In the genomic region with DNA sequence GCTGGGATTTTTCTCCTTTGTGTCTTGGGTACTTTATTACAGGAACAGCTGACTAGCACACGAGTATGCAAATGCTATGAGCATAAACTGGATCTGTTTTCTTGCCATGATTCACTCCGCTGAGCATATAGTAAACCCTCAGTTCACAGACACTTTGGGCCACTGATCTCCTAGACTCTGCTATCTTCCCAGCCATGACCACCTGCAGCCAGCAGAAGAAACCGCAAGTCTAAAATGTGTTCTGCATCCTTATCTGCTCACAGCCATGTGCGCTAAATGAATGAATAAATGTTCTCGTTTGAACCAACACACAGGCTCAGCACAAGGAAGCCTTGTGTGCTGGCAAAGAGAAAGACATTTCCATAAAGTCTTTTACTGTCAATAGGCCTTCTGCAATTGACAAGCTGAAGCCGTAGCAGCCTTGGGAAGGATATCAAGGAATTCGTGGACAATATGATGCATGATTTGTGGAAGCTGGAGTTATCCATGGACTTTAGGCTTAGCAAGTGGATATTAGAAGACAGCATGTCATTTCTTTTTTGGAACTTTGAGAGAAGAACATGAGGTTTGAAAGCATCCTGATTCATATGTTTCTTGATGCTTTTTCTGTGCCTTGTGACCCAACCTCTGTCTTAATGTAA, we compare ENCODE assay signal across 12 mouse cellular contexts.
DNase-seq lines count a peak whose midpoint lies in the region; ATAC-seq and TF ChIP-seq lines count a peak whose summit lies in the region.
"Had no signal": no experiment of that assay in that cellular context is flagged by ENCODE, and none has a peak within 500 bp of the region (broad histone marks: within the 10 kb centered on the region; RNA-seq: fewer than 3 reads in every experiment).

No protein-coding gene starts in this region.

- peak overlapping the region; percentile 25; the same call in 1 of the 2 replicates for H3K27ac ChIP-seq in heart, postnatal 0 days (ENCODE audit: low read depth)
- no peak overlapping the region for H3K27ac ChIP-seq in midbrain, embryonic 16.5 days (ENCODE audit: low read length)
- no peak overlapping the region for H3K27ac ChIP-seq in midbrain, embryonic 14.5 days (replicated peaks; ENCODE audit: low read depth, low read length)
- H3K27ac ChIP-seq in forebrain, postnatal 0 days (ENCODE audit: low read depth, low read length), result peak overlapping the region; percentile 40; the same call in 1 of the 2 replicates
- H3K27ac ChIP-seq in midbrain, postnatal 0 days (ENCODE audit: low read depth, low read length), result no peak overlapping the region
- H3K27ac ChIP-seq: stomach, embryonic 15.5 days had no signal

- H3K4me3 ChIP-seq in heart, postnatal 0 days (ENCODE audit: low read depth, low read length), result no peak overlapping the region
- no peak overlapping the region for H3K4me3 ChIP-seq in midbrain, embryonic 16.5 days (ENCODE audit: low read depth, low read length)
- no peak overlapping the region for H3K4me3 ChIP-seq in midbrain, embryonic 14.5 days (replicated peaks; ENCODE audit: low read depth, low read length)
- H3K4me3 ChIP-seq in forebrain, postnatal 0 days (ENCODE audit: low read depth, low read length), result no peak overlapping the region
- no peak overlapping the region for H3K4me3 ChIP-seq in midbrain, postnatal 0 days (ENCODE audit: low read depth, low read length)
- H3K4me3 ChIP-seq: stomach, embryonic 15.5 days had no signal

- TF ChIP-seq CTCF in heart, postnatal 0 days (IDR thresholded peaks at IDR 0.05; ENCODE audit: low read depth), result no peak
- no peak for TF ChIP-seq CTCF in forebrain, postnatal 0 days (IDR thresholded peaks at IDR 0.05; ENCODE audit: low read depth)
- TF ChIP-seq CTCF in midbrain, postnatal 0 days (IDR thresholded peaks at IDR 0.05), result no peak

- H3K9me3 ChIP-seq in heart, postnatal 0 days (replicated peaks; ENCODE audit: control insufficient read depth, low read length), result no peaks in the 10 kb centered on the region
- no peaks in the 10 kb centered on the region for H3K9me3 ChIP-seq in midbrain, embryonic 16.5 days (replicated peaks; ENCODE audit: control insufficient read depth, low read length, poor library complexity, severe bottlenecking)
- H3K9me3 ChIP-seq in midbrain, embryonic 14.5 days (ENCODE audit: control insufficient read depth, low read length), result no peaks in the 10 kb centered on the region
- H3K9me3 ChIP-seq in forebrain, postnatal 0 days (ENCODE audit: low read length), result no peaks in the 10 kb centered on the region
- H3K9me3 ChIP-seq in midbrain, postnatal 0 days (ENCODE audit: low read length), result no peaks in the 10 kb centered on the region
- H3K9me3 ChIP-seq: stomach, embryonic 15.5 days had no signal

- peak; percentile 23 for DNase-seq in heart, postnatal 0 days (ENCODE audit: low spot score)
- DNase-seq in heart, postnatal 4 days, result no peak
- DNase-seq in midbrain, embryonic 14.5 days, result no peak
- peak; percentile 53 for DNase-seq in forebrain, postnatal 0 days
- peak; percentile 34 for DNase-seq in midbrain, postnatal 0 days (ENCODE audit: low spot score)
- no peak for DNase-seq in adrenal gland, postnatal 4 days (ENCODE audit: low spot score in 2 of 2)
- DNase-seq: adrenal gland, adult 2 months; thymus, postnatal 25 days had no signal

- no peaks in the 10 kb centered on the region for H3K36me3 ChIP-seq in heart, postnatal 0 days (replicated peaks; ENCODE audit: control insufficient read depth, insufficient read depth, low read length)
- H3K36me3 ChIP-seq in midbrain, embryonic 16.5 days (ENCODE audit: control insufficient read depth, insufficient read depth, low read length), result no peaks in the 10 kb centered on the region
- no peaks in the 10 kb centered on the region for H3K36me3 ChIP-seq in midbrain, embryonic 14.5 days (ENCODE audit: control insufficient read depth, insufficient read depth, low read length)
- no peaks in the 10 kb centered on the region for H3K36me3 ChIP-seq in forebrain, postnatal 0 days (ENCODE audit: insufficient read depth)
- H3K36me3 ChIP-seq in midbrain, postnatal 0 days (ENCODE audit: insufficient read depth, low read length), result no peaks in the 10 kb centered on the region
- H3K36me3 ChIP-seq: stomach, embryonic 15.5 days had no signal

- H3K9ac ChIP-seq in heart, postnatal 0 days (replicated peaks; ENCODE audit: low read depth, low read length), result no peak overlapping the region
- no peak overlapping the region for H3K9ac ChIP-seq in midbrain, embryonic 16.5 days (ENCODE audit: low read depth, low read length)
- H3K9ac ChIP-seq in midbrain, embryonic 14.5 days (replicated peaks; ENCODE audit: low read length), result no peak overlapping the region
- H3K9ac ChIP-seq in forebrain, postnatal 0 days, result no peak overlapping the region
- H3K9ac ChIP-seq in midbrain, postnatal 0 days (replicated peaks; ENCODE audit: low read length, poor library complexity, severe bottlenecking), result no peak overlapping the region
- H3K9ac ChIP-seq: stomach, embryonic 15.5 days had no signal

- H3K4me2 ChIP-seq in heart, postnatal 0 days (ENCODE audit: low read depth, low read length), result no peak overlapping the region
- H3K4me2 ChIP-seq in midbrain, embryonic 16.5 days (ENCODE audit: low read length), result no peak overlapping the region
- no peak overlapping the region for H3K4me2 ChIP-seq in midbrain, embryonic 14.5 days (ENCODE audit: low read length)
- H3K4me2 ChIP-seq in forebrain, postnatal 0 days (ENCODE audit: low read depth), result no peak overlapping the region
- H3K4me2 ChIP-seq in midbrain, postnatal 0 days (ENCODE audit: low read depth, low read length, poor library complexity, severe bottlenecking), result no peak overlapping the region
- H3K4me2 ChIP-seq: stomach, embryonic 15.5 days had no signal

- WGBS in heart, postnatal 0 days, result 68% methylated on average over 7 of the region's 7 CpGs
- WGBS in midbrain, embryonic 16.5 days, result 62% methylated on average over 7 of the region's 7 CpGs
- WGBS in midbrain, embryonic 14.5 days, result 69% methylated on average over 7 of the region's 7 CpGs
- 34% methylated on average over 7 of the region's 7 CpGs for WGBS in forebrain, postnatal 0 days
- WGBS in midbrain, postnatal 0 days, result 61% methylated on average over 7 of the region's 7 CpGs

- H3K4me1 ChIP-seq in heart, postnatal 0 days (ENCODE audit: control insufficient read depth, insufficient read depth), result peaks cover 7% of the 10 kb centered on the region; the same call in 1 of the 2 replicates
- peaks cover 13% of the 10 kb centered on the region for H3K4me1 ChIP-seq in midbrain, embryonic 16.5 days (ENCODE audit: control insufficient read depth, insufficient read depth, low read length)
- peaks cover 18% of the 10 kb centered on the region for H3K4me1 ChIP-seq in midbrain, embryonic 14.5 days (ENCODE audit: control insufficient read depth, insufficient read depth, low read length)
- H3K4me1 ChIP-seq in forebrain, postnatal 0 days (ENCODE audit: insufficient read depth), result peaks cover 5% of the 10 kb centered on the region
- H3K4me1 ChIP-seq in midbrain, postnatal 0 days (ENCODE audit: insufficient read depth, low read length), result peaks cover 4% of the 10 kb centered on the region; the same call in 1 of the 2 replicates
- H3K4me1 ChIP-seq: stomach, embryonic 15.5 days had no signal

- no peak for TF ChIP-seq EP300 in heart, postnatal 0 days (IDR thresholded peaks at IDR 0.05; ENCODE audit: low read depth)

- ATAC-seq in heart, postnatal 0 days (ENCODE audit: insufficient read depth, low read depth), result no peak
- peak; percentile 41; the same call in 1 of the 2 replicates for ATAC-seq in midbrain, embryonic 16.5 days
- ATAC-seq in midbrain, embryonic 14.5 days (ENCODE audit: low FRiP score, low TSS enrichment), result no peak
- peak; percentile 78 for ATAC-seq in forebrain, postnatal 0 days
- ATAC-seq in midbrain, postnatal 0 days (ENCODE audit: low FRiP score), result peak; percentile 56
- no peak for ATAC-seq in inflammation-experienced regulatory T-cells, adult 6 months
- ATAC-seq: Patski had no signal

- no peaks in the 10 kb centered on the region for H3K27me3 ChIP-seq in heart, postnatal 0 days (ENCODE audit: control insufficient read depth, insufficient read depth, low read length)
- H3K27me3 ChIP-seq in midbrain, embryonic 16.5 days (ENCODE audit: control insufficient read depth, insufficient read depth, low read depth, low read length), result no peaks in the 10 kb centered on the region
- H3K27me3 ChIP-seq in midbrain, embryonic 14.5 days (ENCODE audit: control insufficient read depth, insufficient read depth, low read length), result no peaks in the 10 kb centered on the region
- no peaks in the 10 kb centered on the region for H3K27me3 ChIP-seq in forebrain, postnatal 0 days (ENCODE audit: insufficient read depth, low read length)
- no peaks in the 10 kb centered on the region for H3K27me3 ChIP-seq in midbrain, postnatal 0 days (ENCODE audit: insufficient read depth, low read length)
- H3K27me3 ChIP-seq: Patski; stomach, embryonic 15.5 days had no signal

Comparison
In these comparisons a context has a peak if more than half of its experiments do, and no peak if none do; other contexts are left out.
1. ATAC-seq: peak in midbrain, embryonic 16.5 days (single experiment), forebrain, postnatal 0 days (single experiment) and midbrain, postnatal 0 days (single experiment); none in heart, postnatal 0 days (single experiment), midbrain, embryonic 14.5 days (single experiment) and inflammation-experienced regulatory T-cells, adult 6 months (single experiment).
2. DNase-seq: peak in heart, postnatal 0 days (single experiment), forebrain, postnatal 0 days (single experiment) and midbrain, postnatal 0 days (single experiment); none in heart, postnatal 4 days (single experiment), midbrain, embryonic 14.5 days (single experiment) and adrenal gland, postnatal 4 days (0 of 2).
3. H3K27ac ChIP-seq: peak in heart, postnatal 0 days (single experiment) and forebrain, postnatal 0 days (single experiment); none in midbrain, embryonic 16.5 days (single experiment), midbrain, embryonic 14.5 days (single experiment) and midbrain, postnatal 0 days (single experiment).